Mouse (Mus musculus) CH12.LX (cell line): ENCODE measurements around the gene Gm6096. TPM values are rescaled to one million over a fixed set of nuclear protein-coding genes. Genes with fewer than 3 reads are reported as not detected.

Experiments
- DNase-seq: peaks from one replicate; pipeline ENCODE4 v3.0.0-alpha.2; 2013; ENCODE audit errors: extremely low read depth
- H3K27ac ChIP-seq: 2 replicates; pipeline ENCODE4 v1.5.1; 2012; ENCODE audit warnings: low read depth, mild to moderate bottlenecking, control low read depth, moderate library complexity; ENCODE audit not compliant: insufficient read depth
- H3K27me3 ChIP-seq: replicated peaks from 2 replicates; pipeline ENCODE3; 2012; ENCODE audit warnings: inconsistent platforms
- H3K36me3 ChIP-seq, 2 experiments: replicated peaks in 1 of 2; 2 replicates each; pipeline versions ENCODE3 to v1.6.1; 2012; ENCODE audit warnings: inconsistent platforms in 1 of 2, low read length in 1 of 2, mild to moderate bottlenecking in 1 of 2, mixed read lengths in 1 of 2, moderate library complexity in 1 of 2; ENCODE audit not compliant: control insufficient read depth in 1 of 2, insufficient read depth in 1 of 2
- H3K4me1 ChIP-seq, 2 experiments: 2 replicates each; pipeline ENCODE4 v1.6.1; 2012; ENCODE audit warnings: inconsistent platforms in 1 of 2, moderate library complexity in 1 of 2; ENCODE audit not compliant: insufficient read depth in 2 of 2, control insufficient read depth in 1 of 2
- H3K4me2 ChIP-seq: 2 replicates; pipeline ENCODE4 v1.6.1; 2012; ENCODE audit warnings: low read depth, mild to moderate bottlenecking, control low read depth; ENCODE audit not compliant: poor library complexity, insufficient read depth, severe bottlenecking
- H3K4me3 ChIP-seq, 3 experiments: fragments of 150-350 bp in 1 of 3; sonication (generic) in 1 of 3; replicated peaks in 1 of 3; 2 replicates each; pipeline versions ENCODE3 to v1.5.1; 2011 to 2012; ENCODE audit warnings: low read depth in 2 of 3, low read length in 2 of 3, mild to moderate bottlenecking in 2 of 3, moderate library complexity in 2 of 3, control low read depth in 1 of 3, improper control_type of control experiment in 1 of 3, inconsistent platforms in 1 of 3, mixed read lengths in 1 of 3; ENCODE audit not compliant: poor library complexity in 1 of 3
- H3K79me2 ChIP-seq: replicated peaks from 2 replicates; pipeline ENCODE4 v1.6.1; 2012; ENCODE audit warnings: mild to moderate bottlenecking, moderate library complexity; ENCODE audit not compliant: control insufficient read depth, poor library complexity, insufficient read depth, severe bottlenecking; ENCODE audit errors: extremely low read depth
- H3K9ac ChIP-seq: 2 replicates; pipeline ENCODE4 v1.6.1; 2012; ENCODE audit warnings: low read depth, mild to moderate bottlenecking, control low read depth, moderate library complexity; ENCODE audit not compliant: insufficient read depth
- H3K9me3 ChIP-seq: replicated peaks from 2 replicates; pipeline ENCODE3; 2012; ENCODE audit warnings: low read length, inconsistent platforms, mixed read lengths
- CHD2 ChIP-seq: IDR thresholded peaks from 2 replicates; pipeline ENCODE4 v1.6.1; 2011; ENCODE audit warnings: low read length, improper control_type of control experiment
- E2F4 ChIP-seq: IDR thresholded peaks from 2 replicates; pipeline ENCODE4 v1.6.1; 2011; ENCODE audit warnings: low read depth, low read length, improper control_type of control experiment; ENCODE audit not compliant: insufficient replicate concordance
- ELF1 ChIP-seq: IDR thresholded peaks from 2 replicates; pipeline ENCODE4 v1.6.1; 2014; ENCODE audit warnings: low read depth, mild to moderate bottlenecking, inconsistent platforms, low read length, improper control_type of control experiment
- ETS1 ChIP-seq: conservative IDR thresholded peaks from 2 replicates; pipeline ENCODE4 v1.6.1; 2012; ENCODE audit warnings: low read depth, mild to moderate bottlenecking, inconsistent platforms, low read length, improper control_type of control experiment, moderate library complexity
- GABPA ChIP-seq: IDR thresholded peaks from 2 replicates; pipeline ENCODE4 v1.6.1; 2012; ENCODE audit warnings: low read depth, low read length, improper control_type of control experiment, inconsistent platforms; ENCODE audit not compliant: insufficient replicate concordance
- HCFC1 ChIP-seq: IDR thresholded peaks from 2 replicates; pipeline ENCODE4 v1.6.1; 2012; ENCODE audit warnings: low read depth, mild to moderate bottlenecking, inconsistent platforms, low read length, improper control_type of control experiment
- JUN ChIP-seq: IDR thresholded peaks from 2 replicates; pipeline ENCODE4 v1.6.1; 2011; ENCODE audit warnings: low read depth, mild to moderate bottlenecking, low read length, improper control_type of control experiment, moderate library complexity; ENCODE audit not compliant: insufficient read depth
- KAT2A ChIP-seq: IDR thresholded peaks from 2 replicates; pipeline ENCODE4 v1.6.1; 2012; ENCODE audit warnings: low read length, improper control_type of control experiment, inconsistent platforms; ENCODE audit not compliant: insufficient replicate concordance
- NRF1 ChIP-seq: IDR thresholded peaks from 2 replicates; pipeline ENCODE4 v1.6.1; 2014; ENCODE audit warnings: low read depth, mild to moderate bottlenecking, inconsistent platforms, low read length, improper control_type of control experiment, moderate library complexity
- PAX5 ChIP-seq: IDR thresholded peaks from 2 replicates; pipeline ENCODE4 v1.6.1; 2012; ENCODE audit warnings: low read length, inconsistent platforms, mixed read lengths
- POLR2A ChIP-seq: IDR thresholded peaks from 2 replicates; pipeline ENCODE4 v1.6.1; 2011; ENCODE audit warnings: low read depth, mild to moderate bottlenecking, improper control_type of control experiment, low read length
- POLR2AphosphoS2 ChIP-seq: IDR thresholded peaks from 2 replicates; pipeline ENCODE4 v1.6.1; 2011; ENCODE audit warnings: low read depth, low read length, improper control_type of control experiment
- TCF12 ChIP-seq: IDR thresholded peaks from 2 replicates; pipeline ENCODE4 v1.6.1; 2014; ENCODE audit warnings: low read depth, mild to moderate bottlenecking, inconsistent platforms, low read length, improper control_type of control experiment
- UBTF ChIP-seq: IDR thresholded peaks from 2 replicates; pipeline ENCODE4 v1.6.1; 2012; ENCODE audit warnings: low read depth, mild to moderate bottlenecking, inconsistent platforms, low read length, improper control_type of control experiment, moderate library complexity
- USF1 ChIP-seq: IDR thresholded peaks from 2 replicates; pipeline ENCODE4 v1.6.1; 2014; ENCODE audit warnings: low read depth, mild to moderate bottlenecking, inconsistent platforms, low read length, improper control_type of control experiment
- ZC3H11A ChIP-seq: IDR thresholded peaks from 2 replicates; pipeline ENCODE4 v1.6.1; 2012; ENCODE audit warnings: low read depth, mild to moderate bottlenecking, inconsistent platforms, low read length, improper control_type of control experiment
- ZNF384 ChIP-seq: IDR thresholded peaks from 2 replicates; pipeline ENCODE4 v1.6.1; 2012; ENCODE audit warnings: low read depth, low read length, improper control_type of control experiment, inconsistent platforms
- dilution Hi-C: fragments of 300-500 bp; cut with MboI; formaldehyde crosslinking; loops from 2 replicates; pipeline ENCODE4 v1.14.3; 2020; ENCODE audit warnings: low sequenced_read_pairs; ENCODE audit not compliant: extremely low pct_unique_long_range_greater_than_20kb, extremely low pct_ligation_motif_present
- in situ Hi-C: fragments of 300-500 bp; cut with MboI; formaldehyde crosslinking; loops from 3 replicates; pipeline ENCODE4 v1.14.3; 2019; ENCODE audit warnings: low sequenced_read_pairs, low pct_ligation_motif_present, low pct_unique_long_range_greater_than_20kb, mixed read lengths
- polyA plus RNA-seq: library from polyadenylated mRNA; unstranded; fragments of >175 nt; gene quantifications from 2 replicates; pipeline ENCODE4 v1.2.1, GENCODE M21; 2012; ENCODE audit warnings: low read depth; ENCODE audit not compliant: insufficient read length
- total RNA-seq, 2 experiments: library from RNA; depleted of rRNA; stranded (reverse); fragments of 300-350 nt in 1 of 2; fragments of >200 nt in 1 of 2; gene quantifications; 2 replicates each; pipeline ENCODE4 v1.2.3; 2012 to 2014

Gm6096 gene
- total and polyA plus RNA-seq, 3 experiments, result not detected

DNA sequence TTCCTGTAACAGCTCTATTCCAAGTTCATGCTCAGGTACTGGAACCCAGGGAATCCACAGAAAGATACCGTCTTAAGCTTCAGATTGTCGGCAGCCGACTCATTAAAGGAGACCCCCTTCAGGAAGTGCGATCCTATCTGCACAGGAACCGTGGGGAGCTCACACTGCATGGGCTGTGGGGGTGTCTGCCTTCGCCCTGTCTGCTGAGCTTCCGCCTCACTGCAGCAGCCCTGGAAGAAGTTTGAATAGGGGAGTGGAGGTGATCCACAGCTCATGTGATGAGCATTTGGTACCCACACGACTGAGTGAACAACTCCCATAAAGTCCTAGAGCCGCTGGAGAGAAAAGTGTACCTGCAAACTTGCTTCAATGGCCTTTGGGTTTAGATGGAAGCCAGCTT lies 6.4 kb downstream of the Gm6096 start:
- H3K9ac ChIP-seq, result no peak overlapping the region
- no peak for DNase-seq
- in situ Hi-C loops, result loop anchor here (10.0 to 25.0 kb wide), 2 partner anchors 88 to 405 kb away; partner anchors contain the start of gene Kctd15
- peaks cover 28 to 74% of the 10 kb centered on the region in 2 experiments for H3K36me3 ChIP-seq
- H3K79me2 ChIP-seq, result no peaks in the 10 kb centered on the region
- H3K27me3 ChIP-seq, result no peaks in the 10 kb centered on the region
- H3K27ac ChIP-seq, result no peak overlapping the region
- no peaks in the 10 kb centered on the region for H3K9me3 ChIP-seq
- H3K4me1 ChIP-seq, result peaks cover 0 to 15% of the 10 kb centered on the region in 2 experiments; a peak in 2 of 4 replicates
- dilution Hi-C loops, result no loop called here
- TF ChIP-seq JUN (no peak), ZNF384 (no peak), UBTF (no peak), POLR2AphosphoS2 (no peak), ELF1 (no peak), ZC3H11A (no peak), PAX5 (no peak), KAT2A (no peak), NRF1 (no peak), E2F4 (no peak)
- no peak overlapping the region for H3K4me2 ChIP-seq
- H3K4me3 ChIP-seq, result no peak overlapping the region

DNA sequence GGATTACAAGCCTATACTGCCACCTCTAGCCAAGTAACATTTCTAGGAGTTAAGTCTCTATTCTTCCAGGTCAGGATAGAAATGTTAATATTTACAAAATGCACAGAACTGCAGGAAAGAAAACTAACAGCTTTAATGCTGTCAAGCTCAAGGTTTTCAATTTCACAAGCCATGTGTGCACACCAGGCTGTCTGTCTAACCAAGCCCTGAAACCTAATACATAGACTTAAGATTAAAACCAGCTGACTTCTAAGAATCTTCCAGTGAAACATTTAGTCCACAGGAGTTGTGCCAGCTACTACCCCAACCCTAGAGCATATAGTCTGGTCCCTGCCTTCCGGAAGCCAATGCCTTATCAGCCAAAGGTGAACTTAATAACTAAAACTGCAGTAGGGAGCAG lies 7.6 kb downstream of the Gm6096 start:
- Histone ChIP-seq H3K4me2 (no peak overlapping the region), H3K27ac (no peak overlapping the region), H3K9me3 (no peaks in the 10 kb centered on the region), H3K4me1 (peaks cover 0 to 23% of the 10 kb centered on the region in 2 experiments; a peak in 2 of 4 replicates), H3K27me3 (no peaks in the 10 kb centered on the region), H3K4me3 (no peak overlapping the region), H3K36me3 (peaks cover 25 to 73% of the 10 kb centered on the region in 2 experiments), H3K9ac (no peak overlapping the region), H3K79me2 (no peaks in the 10 kb centered on the region)
- dilution Hi-C loops (no loop called here), in situ Hi-C loops (loop anchor here (10.0 to 25.0 kb wide), 2 partner anchors 86 to 404 kb away; partner anchors contain the start of gene Kctd15)
- TF ChIP-seq CHD2, result no peak
- TF ChIP-seq ZNF384, result no peak
- TF ChIP-seq ETS1, result no peak
- no peak for TF ChIP-seq POLR2AphosphoS2
- no peak for TF ChIP-seq USF1
- TF ChIP-seq TCF12, result no peak
- TF ChIP-seq KAT2A, result no peak
- no peak for TF ChIP-seq POLR2A
- TF ChIP-seq HCFC1, result no peak
- no peak for TF ChIP-seq GABPA
- TF ChIP-seq E2F4, result no peak
- no peak for DNase-seq
